Mouse (Mus musculus) MEL (cell line): ENCODE results near the gene Tcf23.

Experiments
- CHD2 ChIP-seq: IDR thresholded peaks from 2 replicates; pipeline ENCODE4 v1.6.1; 2011; ENCODE audit warnings: low read length, improper control_type of control experiment
- CTCF ChIP-seq, 3 experiments: IDR thresholded peaks in 2 of 3; conservative IDR thresholded peaks in 1 of 3; 2 replicates each; pipeline ENCODE4 v1.5.1; 2011 to 2012; ENCODE audit warnings: low read length in 3 of 3, low read depth in 2 of 3, mild to moderate bottlenecking in 2 of 3, improper control_type of control experiment in 1 of 3, inconsistent platforms in 1 of 3, mixed read lengths in 1 of 3, moderate library complexity in 1 of 3; ENCODE audit not compliant: control insufficient read depth in 1 of 3, insufficient read depth in 1 of 3, poor library complexity in 1 of 3, severe bottlenecking in 1 of 3
- E2F4 ChIP-seq: IDR thresholded peaks from 2 replicates; pipeline ENCODE4 v1.6.1; 2011; ENCODE audit warnings: low read depth, low read length, improper control_type of control experiment, borderline replicate concordance
- EP300 ChIP-seq, 2 experiments: IDR thresholded peaks; 2 replicates each; pipeline ENCODE4 v1.6.1; 2011; ENCODE audit warnings: improper control_type of control experiment in 2 of 2, low read length in 2 of 2, low read depth in 1 of 2, mild to moderate bottlenecking in 1 of 2
- GABPA ChIP-seq: IDR thresholded peaks from 2 replicates; pipeline ENCODE4 v1.6.1; 2012; ENCODE audit warnings: low read depth, mild to moderate bottlenecking, inconsistent platforms, low read length, improper control_type of control experiment, moderate library complexity
- GATA1 ChIP-seq: IDR thresholded peaks from 2 replicates; pipeline ENCODE4 v1.6.1; 2011; ENCODE audit warnings: low read depth, low read length, improper control_type of control experiment
- HCFC1 ChIP-seq: IDR thresholded peaks from 2 replicates; pipeline ENCODE4 v1.6.1; 2012; ENCODE audit warnings: low read depth, mild to moderate bottlenecking, inconsistent platforms, low read length, improper control_type of control experiment, moderate library complexity
- MAFK ChIP-seq: IDR thresholded peaks from 2 replicates; pipeline ENCODE4 v1.6.1; 2011; ENCODE audit warnings: low read depth, mild to moderate bottlenecking, low read length, improper control_type of control experiment, borderline replicate concordance
- POLR2A ChIP-seq, 2 experiments: IDR thresholded peaks; 2 replicates each; pipeline ENCODE4 v1.6.1; 2011 to 2012; ENCODE audit warnings: low read length in 2 of 2, mild to moderate bottlenecking in 2 of 2, control low read depth in 1 of 2, improper control_type of control experiment in 1 of 2, low read depth in 1 of 2, moderate library complexity in 1 of 2; ENCODE audit not compliant: control insufficient read depth in 1 of 2, insufficient read depth in 1 of 2, poor library complexity in 1 of 2
- UBTF ChIP-seq: IDR thresholded peaks from 2 replicates; pipeline ENCODE4 v1.6.1; 2012; ENCODE audit warnings: low read depth, mild to moderate bottlenecking, inconsistent platforms, low read length, improper control_type of control experiment, moderate library complexity, borderline replicate concordance; ENCODE audit not compliant: insufficient read depth
- ZC3H11A ChIP-seq: IDR thresholded peaks from 2 replicates; pipeline ENCODE4 v1.6.1; 2012; ENCODE audit warnings: low read depth, mild to moderate bottlenecking, inconsistent platforms, low read length, improper control_type of control experiment
- ZMIZ1 ChIP-seq: IDR thresholded peaks from 2 replicates; pipeline ENCODE4 v1.6.1; 2012; ENCODE audit warnings: low read depth, mild to moderate bottlenecking, inconsistent platforms, low read length, improper control_type of control experiment, moderate library complexity

DNA sequence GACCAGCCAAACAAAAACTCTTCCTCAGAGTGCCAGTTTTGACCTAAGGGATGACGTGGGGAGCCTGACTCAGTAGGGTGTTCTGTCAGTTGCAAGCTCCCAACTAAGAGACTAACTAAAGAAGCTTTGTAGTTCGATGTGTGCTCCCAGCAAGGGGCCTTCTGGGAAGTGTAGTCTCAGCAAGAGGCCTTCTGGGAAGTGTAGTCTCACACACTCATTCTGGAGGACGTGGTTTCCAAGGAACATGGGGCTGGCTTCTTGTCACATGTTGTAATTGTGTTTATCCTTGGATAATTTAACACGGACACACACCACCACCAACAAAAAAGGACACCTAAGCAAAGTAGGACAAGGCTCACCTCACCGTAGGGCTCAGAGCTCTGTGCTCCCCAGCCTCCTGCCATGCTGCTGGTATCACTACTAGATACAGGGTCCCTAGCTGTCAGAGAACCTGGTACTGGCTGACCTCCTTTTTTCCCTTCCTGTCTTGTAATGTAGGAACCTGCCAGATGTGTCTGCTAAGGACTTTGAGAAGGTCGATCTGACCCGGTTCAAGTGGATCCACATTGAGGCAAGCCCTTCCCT, 40.4 kb upstream of the Tcf23 start:
- TF ChIP-seq GATA1 = no peak
- no peak for TF ChIP-seq CTCF (IDR thresholded peaks at IDR 0.05 in 2 of 3, conservative IDR thresholded peaks at IDR 0.05 in 1 of 3; ENCODE audit: control insufficient read depth in 1 of 3, insufficient read depth in 1 of 3, low read depth in 2 of 3, low read length in 3 of 3, poor library complexity in 1 of 3, severe bottlenecking in 1 of 3)
- no peak for TF ChIP-seq ZMIZ1
- no peak for TF ChIP-seq EP300 (IDR thresholded peaks at IDR 0.05; ENCODE audit: low read depth in 1 of 2, low read length in 2 of 2)
- peak; percentile 92 for TF ChIP-seq HCFC1
- TF ChIP-seq POLR2A (IDR thresholded peaks at IDR 0.05; ENCODE audit: control insufficient read depth in 1 of 2, insufficient read depth in 1 of 2, low read depth in 1 of 2, low read length in 2 of 2, poor library complexity in 1 of 2) = no peak
- no peak for TF ChIP-seq E2F4
- no peak for TF ChIP-seq CHD2
- TF ChIP-seq ZC3H11A = no peak
- no peak for TF ChIP-seq MAFK
- no peak for TF ChIP-seq UBTF
- no peak for TF ChIP-seq GABPA
